Mouse (Mus musculus) neural tube, embryonic 15.5 days (tissue): ENCODE data around the gene Syt9. TPM values are rescaled to one million over a fixed set of nuclear protein-coding genes. Genes with fewer than 3 reads are reported as not detected.
A peak's percentile ranks its signal among the peaks of the same experiment; 100 is the strongest.
"Not testable (repeated sequence)": the region's sequence is repeated elsewhere in the genome, so short reads cannot be mapped to it uniquely, and the experiment has no call there.

Source experiments
- ATAC-seq: fragments of 200-750 bp; cut with Nextera tagmentation; 2 replicates; pipeline ENCODE4 v1.8.0; 2017; ENCODE audit warnings: mild to moderate bottlenecking, moderate TSS enrichment, moderate library complexity; ENCODE audit not compliant: low FRiP score
- H3K27ac ChIP-seq: fragments of 300-500 bp; sonication (generic); replicated peaks from 2 replicates; pipeline ENCODE4 v1.5.1; 2015; ENCODE audit warnings: mild to moderate bottlenecking, inconsistent platforms
- H3K27me3 ChIP-seq: fragments of 300-500 bp; sonication (generic); replicated peaks from 2 replicates; pipeline ENCODE4 v1.6.1; 2015; ENCODE audit warnings: inconsistent platforms
- H3K36me3 ChIP-seq: fragments of 300-500 bp; sonication (generic); 2 replicates; pipeline ENCODE4 v1.6.1; 2015; ENCODE audit warnings: inconsistent platforms
- H3K4me1 ChIP-seq: fragments of 300-500 bp; sonication (generic); 2 replicates; pipeline ENCODE4 v1.6.1; 2015; ENCODE audit warnings: inconsistent platforms
- H3K4me2 ChIP-seq: fragments of 300-500 bp; sonication (generic); 2 replicates; pipeline ENCODE4 v1.6.1; 2015; ENCODE audit warnings: inconsistent platforms, mild to moderate bottlenecking, moderate library complexity
- H3K4me3 ChIP-seq: fragments of 300-500 bp; sonication (generic); replicated peaks from 2 replicates; pipeline ENCODE4 v1.5.1; 2015; ENCODE audit warnings: mild to moderate bottlenecking, inconsistent platforms
- H3K9ac ChIP-seq: fragments of 300-500 bp; sonication (generic); replicated peaks from 2 replicates; pipeline ENCODE4 v1.6.1; 2015; ENCODE audit warnings: mild to moderate bottlenecking, inconsistent platforms
- H3K9me3 ChIP-seq: fragments of 300-500 bp; sonication (generic); replicated peaks from 2 replicates; pipeline ENCODE4 v1.6.1; 2016; ENCODE audit warnings: inconsistent platforms
- WGBS: fragments of 180-500 bp; shearing (Covaris S2); methylation state at CpG from one replicate; pipeline ENCODE4 v1.1.7; 2015; ENCODE audit warnings: mixed read lengths; 5-methylcytosine and 5-hydroxymethylcytosine counted together
- polyA plus RNA-seq: library from polyadenylated mRNA; unstranded; fragments of >200 nt; fragmentation: Nextera tagmentation; extraction: Ambion mirVana; gene quantifications from 2 replicates; pipeline ENCODE4 v1.2.1, GENCODE M21; 2015

Gene Syt9
- polyA plus RNA-seq, 1 experiment from 2014 or later = 10.9 TPM

- WGBS = 37% methylated on average over 3 of the region's 3 CpGs
Measured at GRCm38 (mm10) chr7:107462962-107463361, 92.4 kb downstream of the Syt9 start.

GRCm38 (mm10) chr7:107465081-107465480 is 94.6 kb downstream of the Syt9 start:
- no peak overlapping the region for H3K27ac ChIP-seq
- ATAC-seq = no peak
- 84% methylated on average over 3 of the region's 3 CpGs for WGBS
- no peaks in the 10 kb centered on the region for H3K9me3 ChIP-seq
- H3K27me3 ChIP-seq = no peaks in the 10 kb centered on the region
- no peaks in the 10 kb centered on the region for H3K4me1 ChIP-seq
- no peak overlapping the region for H3K4me2 ChIP-seq
- no peak overlapping the region for H3K9ac ChIP-seq
- H3K4me3 ChIP-seq = no peak overlapping the region
- no peaks in the 10 kb centered on the region for H3K36me3 ChIP-seq

More at GRCm38 (mm10) chr7:107462962-107463361, 92.4 kb downstream of the Syt9 start:
- no peak for ATAC-seq
- Histone ChIP-seq H3K4me1 (no peaks in the 10 kb centered on the region), H3K4me2 (no peak overlapping the region), H3K27ac (no peak overlapping the region), H3K27me3 (no peaks in the 10 kb centered on the region), H3K36me3 (no peaks in the 10 kb centered on the region), H3K9me3 (no peaks in the 10 kb centered on the region), H3K4me3 (no peak overlapping the region), H3K9ac (no peak overlapping the region)

- H3K27me3 ChIP-seq = no peaks in the 10 kb centered on the region
- H3K9me3 ChIP-seq = no peaks in the 10 kb centered on the region
- WGBS = 56% methylated on average over 7 of the region's 7 CpGs
- H3K4me1 ChIP-seq = no peaks in the 10 kb centered on the region; the same call in 1 of the 2 replicates
- H3K4me2 ChIP-seq = no peak overlapping the region
- no peak overlapping the region for H3K4me3 ChIP-seq
- no peaks in the 10 kb centered on the region for H3K36me3 ChIP-seq
- H3K27ac ChIP-seq = no peak overlapping the region
- H3K9ac ChIP-seq = no peak overlapping the region
- ATAC-seq = no peak
Measured at GRCm38 (mm10) chr7:107478979-107479965, 108.7 kb downstream of the Syt9 start.

GRCm38 (mm10) chr7:107485709-107486108 is 115.2 kb downstream of the Syt9 start:
- H3K27me3 ChIP-seq, H3K27ac ChIP-seq, H3K36me3 ChIP-seq, H3K9ac ChIP-seq, H3K4me2 ChIP-seq, H3K9me3 ChIP-seq, H3K4me3 ChIP-seq, H3K4me1 ChIP-seq, ATAC-seq: not testable (repeated sequence)
- 77% methylated on average over 2 of the region's 2 CpGs for WGBS

GRCm38 (mm10) chr7:107495428-107495827 is 124.9 kb downstream of the Syt9 start:
- no peak overlapping the region for H3K27ac ChIP-seq
- H3K36me3 ChIP-seq = no peaks in the 10 kb centered on the region
- H3K9me3 ChIP-seq = no peaks in the 10 kb centered on the region
- H3K9ac ChIP-seq = no peak overlapping the region
- H3K27me3 ChIP-seq = no peaks in the 10 kb centered on the region
- no peaks in the 10 kb centered on the region for H3K4me1 ChIP-seq
- no peak overlapping the region for H3K4me2 ChIP-seq
- no peak overlapping the region for H3K4me3 ChIP-seq
- no peak for ATAC-seq

- no peaks in the 10 kb centered on the region for H3K9me3 ChIP-seq
- ATAC-seq = no peak
- H3K36me3 ChIP-seq = no peaks in the 10 kb centered on the region
- H3K4me3 ChIP-seq = no peak overlapping the region
- H3K9ac ChIP-seq = no peak overlapping the region
- H3K27ac ChIP-seq = no peak overlapping the region
- no peak overlapping the region for H3K4me2 ChIP-seq
- WGBS = 73% methylated on average over 7 of the region's 7 CpGs
- no peaks in the 10 kb centered on the region for H3K27me3 ChIP-seq
- no peaks in the 10 kb centered on the region for H3K4me1 ChIP-seq
Measured at GRCm38 (mm10) chr7:107496923-107497322, 126.4 kb downstream of the Syt9 start.

- H3K9me3 ChIP-seq = no peaks in the 10 kb centered on the region
- no peak overlapping the region for H3K4me3 ChIP-seq
- H3K9ac ChIP-seq = no peak overlapping the region
- peaks cover 12% of the 10 kb centered on the region; the same call in 1 of the 2 replicates for H3K4me1 ChIP-seq
- WGBS = 79% methylated on average over 7 of the region's 7 CpGs
- H3K27ac ChIP-seq = no peak overlapping the region
- ATAC-seq = no peak
- no peaks in the 10 kb centered on the region for H3K36me3 ChIP-seq
- no peak overlapping the region for H3K4me2 ChIP-seq
- no peaks in the 10 kb centered on the region for H3K27me3 ChIP-seq
Measured at GRCm38 (mm10) chr7:107500641-107501040, 130.1 kb downstream of the Syt9 start.

GRCm38 (mm10) chr7:107504761-107505712 is 134.5 kb downstream of the Syt9 start:
- H3K4me2 ChIP-seq = no peak overlapping the region
- peak; percentile 25; the same call in 1 of the 2 replicates for ATAC-seq
- no peaks in the 10 kb centered on the region for H3K9me3 ChIP-seq
- no peak overlapping the region for H3K9ac ChIP-seq
- peaks cover 12% of the 10 kb centered on the region; the same call in 1 of the 2 replicates for H3K4me1 ChIP-seq
- no peak overlapping the region for H3K4me3 ChIP-seq
- H3K36me3 ChIP-seq = no peaks in the 10 kb centered on the region
- H3K27ac ChIP-seq = no peak overlapping the region
- WGBS = 45% methylated on average over 5 of the region's 5 CpGs
- H3K27me3 ChIP-seq = no peaks in the 10 kb centered on the region

- no peak for ATAC-seq
- Histone ChIP-seq H3K27me3 (no peaks in the 10 kb centered on the region), H3K9ac (no peak overlapping the region), H3K4me3 (no peak overlapping the region), H3K27ac (no peak overlapping the region), H3K4me1 (peaks cover 12% of the 10 kb centered on the region; the same call in 1 of the 2 replicates), H3K36me3 (no peaks in the 10 kb centered on the region), H3K9me3 (no peaks in the 10 kb centered on the region), H3K4me2 (no peak overlapping the region)
- WGBS = 86% methylated on average over 3 of the region's 3 CpGs
Measured at GRCm38 (mm10) chr7:107507920-107508319, 137.4 kb downstream of the Syt9 start.

GRCm38 (mm10) chr7:107509740-107510139 is 139.2 kb downstream of the Syt9 start:
- Histone ChIP-seq H3K27me3 (no peaks in the 10 kb centered on the region), H3K27ac (no peak overlapping the region), H3K9ac (no peak overlapping the region), H3K4me2 (no peak overlapping the region), H3K9me3 (no peaks in the 10 kb centered on the region), H3K4me1 (0 out of 2 replicates have a peak, but pooled peaks cover 5% of the 10 kb centered on the region), H3K36me3 (no peaks in the 10 kb centered on the region), H3K4me3 (no peak overlapping the region)
- 69% methylated on average over 3 of the region's 3 CpGs for WGBS
- no peak for ATAC-seq

- H3K27ac ChIP-seq = no peak overlapping the region
- H3K4me2 ChIP-seq = no peak overlapping the region
- no peak overlapping the region for H3K4me3 ChIP-seq
- no peaks in the 10 kb centered on the region for H3K27me3 ChIP-seq
- H3K36me3 ChIP-seq = no peaks in the 10 kb centered on the region
- H3K4me1 ChIP-seq = peaks cover 5% of the 10 kb centered on the region; the same call in 1 of the 2 replicates
- ATAC-seq = peak; percentile 58; the same call in 1 of the 2 replicates
- H3K9me3 ChIP-seq = no peaks in the 10 kb centered on the region
- no peak overlapping the region for H3K9ac ChIP-seq
- WGBS = 37% methylated on average over 8 of the region's 8 CpGs
Measured at GRCm38 (mm10) chr7:107516704-107517410, 146.3 kb downstream of the Syt9 start.
